Mouse (Mus musculus) urinary bladder, postnatal 10 days (tissue): ENCODE results near the gene Ube2r2.

Experiments used
- DNase-seq: peaks from one replicate; pipeline ENCODE4 v3.0.0; 2022; ENCODE audit warnings: low spot score

The Ube2r2 gene

GRCm38 (mm10) chr4:41135711-41136453 lies at the start of gene Ube2r2:
Ube2r2 (plus strand) TSS chr4:41135743.
- DNase-seq = peak; percentile 11

GRCm38 (mm10) chr4:41086947-41087346 lies 48.6 kb upstream of the Ube2r2 start:
- DNase-seq = no peak

- no peak for DNase-seq
These were observed 47.9 kb upstream of the Ube2r2 start for GRCm38 (mm10) chr4:41087459-41088298.

GRCm38 (mm10) chr4:41089189-41089588 lies 46.4 kb upstream of the Ube2r2 start:
- no peak for DNase-seq

- DNase-seq = no peak
These were observed 45.8 kb upstream of the Ube2r2 start for GRCm38 (mm10) chr4:41089705-41090104.

- no peak for DNase-seq
These were observed 44.2 kb upstream of the Ube2r2 start for GRCm38 (mm10) chr4:41091391-41091790.

GRCm38 (mm10) chr4:41092958-41093357 lies 42.6 kb upstream of the Ube2r2 start:
- no peak for DNase-seq

- DNase-seq = peak; percentile 29
These were observed 41.2 kb upstream of the Ube2r2 start for GRCm38 (mm10) chr4:41094361-41094760.

- no peak for DNase-seq
These were observed 39.4 kb upstream of the Ube2r2 start for GRCm38 (mm10) chr4:41096169-41096568.

GRCm38 (mm10) chr4:41096794-41097193 lies 38.7 kb upstream of the Ube2r2 start:
- no peak for DNase-seq

GRCm38 (mm10) chr4:41097381-41097780 lies 38.2 kb upstream of the Ube2r2 start:
- DNase-seq = no peak

- peak; percentile 38 for DNase-seq
These were observed 37.5 kb upstream of the Ube2r2 start, which contains the start of gene Aqp3 for GRCm38 (mm10) chr4:41097871-41098576. Aqp3 (minus strand) TSS chr4:41098183.

- no peak for DNase-seq
These were observed 37.0 kb upstream of the Ube2r2 start for GRCm38 (mm10) chr4:41098577-41098951.

- no peak for DNase-seq
These were observed 34.6 kb upstream of the Ube2r2 start for GRCm38 (mm10) chr4:41100986-41101385.

GRCm38 (mm10) chr4:41102901-41103300 lies 32.6 kb upstream of the Ube2r2 start:
- no peak for DNase-seq

- no peak for DNase-seq
These were observed 28.1 kb upstream of the Ube2r2 start for GRCm38 (mm10) chr4:41107440-41107839.

- DNase-seq = no peak
These were observed 26.7 kb upstream of the Ube2r2 start for GRCm38 (mm10) chr4:41108717-41109425.

GRCm38 (mm10) chr4:41114358-41115070 lies 21.0 kb upstream of the Ube2r2 start:
- DNase-seq = no peak

- no peak for DNase-seq
These were observed 20.5 kb upstream of the Ube2r2 start for GRCm38 (mm10) chr4:41115074-41115473.

GRCm38 (mm10) chr4:41115793-41116192 lies 19.8 kb upstream of the Ube2r2 start:
- no peak for DNase-seq

- DNase-seq = no peak
These were observed 18.7 kb upstream of the Ube2r2 start for GRCm38 (mm10) chr4:41116817-41117216.
